Mouse (Mus musculus) liver, embryonic 15.5 days (tissue): ENCODE measurements around the gene Map3k7cl. TPM values are rescaled to one million over a fixed set of nuclear protein-coding genes. Genes with fewer than 3 reads are reported as not detected.

Source experiments
- ATAC-seq: fragments of 200-750 bp; cut with Nextera tagmentation; 2 replicates; pipeline ENCODE4 v1.8.0; 2017; ENCODE audit warnings: moderate number of reproducible peaks, mild to moderate bottlenecking, moderate library complexity; ENCODE audit not compliant: insufficient read depth
- H3K27ac ChIP-seq: fragments of 300-500 bp; sonication (generic); replicated peaks from 2 replicates; pipeline ENCODE4 v1.5.1; 2015; ENCODE audit warnings: mild to moderate bottlenecking, inconsistent platforms
- H3K27me3 ChIP-seq: fragments of 300-500 bp; sonication (generic); 2 replicates; pipeline ENCODE4 v1.6.1; 2015; ENCODE audit warnings: mild to moderate bottlenecking, inconsistent platforms
- H3K36me3 ChIP-seq: fragments of 300-500 bp; sonication (generic); replicated peaks from 2 replicates; pipeline ENCODE4 v1.6.1; 2015; ENCODE audit warnings: moderate library complexity, mild to moderate bottlenecking, inconsistent platforms
- H3K4me1 ChIP-seq: fragments of 300-500 bp; sonication (generic); replicated peaks from 2 replicates; pipeline ENCODE4 v1.6.1; 2015; ENCODE audit warnings: inconsistent platforms
- H3K4me2 ChIP-seq: fragments of 300-500 bp; sonication (generic); 2 replicates; pipeline ENCODE4 v1.6.1; 2015; ENCODE audit warnings: moderate library complexity, mild to moderate bottlenecking, inconsistent platforms
- H3K4me3 ChIP-seq: fragments of 300-500 bp; sonication (generic); replicated peaks from 2 replicates; pipeline ENCODE4 v1.5.1; 2015; ENCODE audit warnings: mild to moderate bottlenecking, inconsistent platforms
- H3K9ac ChIP-seq: fragments of 300-500 bp; sonication (generic); 2 replicates; pipeline ENCODE4 v1.6.1; 2015; ENCODE audit warnings: moderate library complexity, mild to moderate bottlenecking, inconsistent platforms
- H3K9me3 ChIP-seq: fragments of 300-500 bp; sonication (generic); replicated peaks from 2 replicates; pipeline ENCODE4 v1.6.1; 2016; ENCODE audit warnings: inconsistent platforms
- WGBS: fragments of 180-500 bp; shearing (Covaris S2); methylation state at CpG from one replicate; pipeline ENCODE4 v1.1.7; 2015; ENCODE audit warnings: mixed read lengths; ENCODE audit not compliant: insufficient replicate concordance; 5-methylcytosine and 5-hydroxymethylcytosine counted together
- polyA plus RNA-seq: library from polyadenylated mRNA; unstranded; fragments of >200 nt; fragmentation: Nextera tagmentation; extraction: Ambion mirVana; gene quantifications from 2 replicates; pipeline ENCODE4 v1.2.1, GENCODE M21; 2015

Map3k7cl gene
- polyA plus RNA-seq, 1 experiment from 2014 or later = not detected

- no peaks in the 10 kb centered on the region for H3K9me3 ChIP-seq
- H3K27ac ChIP-seq = 0 out of 2 replicates have a peak overlapping the region, but pooled peaks have one; percentile 24
- H3K4me2 ChIP-seq = peak overlapping the region; percentile 32
- H3K27me3 ChIP-seq = no peaks in the 10 kb centered on the region
- peaks cover 6% of the 10 kb centered on the region; the same call in 1 of the 2 replicates for H3K4me1 ChIP-seq
- no peak overlapping the region for H3K4me3 ChIP-seq
- H3K36me3 ChIP-seq = no peaks in the 10 kb centered on the region
- peak; percentile 28; the same call in 1 of the 2 replicates for ATAC-seq
- WGBS = 52% methylated on average over 15 of the region's 15 CpGs
- no peak overlapping the region for H3K9ac ChIP-seq
Observed at GRCm38 (mm10) chr16:87612218-87612838, 59.2 kb downstream of the Map3k7cl start.

GRCm38 (mm10) chr16:87617377-87617776 lies 64.2 kb downstream of the Map3k7cl start:
- Histone ChIP-seq H3K4me1 (no peaks in the 10 kb centered on the region), H3K27me3 (no peaks in the 10 kb centered on the region), H3K27ac (no peak overlapping the region), H3K4me2 (no peak overlapping the region), H3K4me3 (no peak overlapping the region), H3K36me3 (no peaks in the 10 kb centered on the region), H3K9ac (no peak overlapping the region), H3K9me3 (no peaks in the 10 kb centered on the region)
- 65% methylated on average over 6 of the region's 6 CpGs for WGBS
- no peak for ATAC-seq

GRCm38 (mm10) chr16:87621246-87621645 lies 68.1 kb downstream of the Map3k7cl start:
- H3K27me3 ChIP-seq = no peaks in the 10 kb centered on the region
- 64% methylated on average over 3 of the region's 3 CpGs for WGBS

GRCm38 (mm10) chr16:87623881-87624280 lies 70.8 kb downstream of the Map3k7cl start:
- Histone ChIP-seq H3K4me3 (no peak overlapping the region), H3K4me2 (no peak overlapping the region), H3K4me1 (no peaks in the 10 kb centered on the region), H3K9me3 (peaks cover 8% of the 10 kb centered on the region; the same call in 1 of the 2 replicates), H3K36me3 (no peaks in the 10 kb centered on the region), H3K27me3 (no peaks in the 10 kb centered on the region), H3K27ac (no peak overlapping the region), H3K9ac (no peak overlapping the region)
- no peak for ATAC-seq
- WGBS = 74% methylated on average over 5 of the region's 5 CpGs

More at GRCm38 (mm10) chr16:87621246-87621645, 68.1 kb downstream of the Map3k7cl start:
- Histone ChIP-seq H3K9ac (no peak overlapping the region), H3K36me3 (no peaks in the 10 kb centered on the region), H3K4me1 (no peaks in the 10 kb centered on the region), H3K4me3 (no peak overlapping the region), H3K4me2 (no peak overlapping the region), H3K9me3 (no peaks in the 10 kb centered on the region), H3K27ac (no peak overlapping the region)
- ATAC-seq = no peak

- Histone ChIP-seq H3K9me3 (peaks cover 8% of the 10 kb centered on the region; the same call in 1 of the 2 replicates), H3K27me3 (no peaks in the 10 kb centered on the region), H3K9ac (no peak overlapping the region), H3K36me3 (no peaks in the 10 kb centered on the region), H3K4me3 (no peak overlapping the region), H3K27ac (peak overlapping the region; percentile 30; the same call in 1 of the 2 replicates), H3K4me2 (no peak overlapping the region), H3K4me1 (no peaks in the 10 kb centered on the region)
- no peak for ATAC-seq
- 59% methylated on average over 2 of the region's 2 CpGs for whole genome bisulfite sequencing
Observed at GRCm38 (mm10) chr16:87624937-87625336, 71.8 kb downstream of the Map3k7cl start.

- peaks cover 8% of the 10 kb centered on the region; the same call in 1 of the 2 replicates for H3K9me3 ChIP-seq
- 26% methylated on average over 3 of the region's 3 CpGs for WGBS
- H3K9ac ChIP-seq = no peak overlapping the region
- no peaks in the 10 kb centered on the region for H3K36me3 ChIP-seq
- peak; percentile 60; the same call in 1 of the 2 replicates for ATAC-seq
- no peaks in the 10 kb centered on the region for H3K27me3 ChIP-seq
- H3K4me2 ChIP-seq = no peak overlapping the region
- H3K4me1 ChIP-seq = no peaks in the 10 kb centered on the region
- H3K4me3 ChIP-seq = no peak overlapping the region
- H3K27ac ChIP-seq = no peak overlapping the region
Observed at GRCm38 (mm10) chr16:87625341-87625740, 72.2 kb downstream of the Map3k7cl start.

- Histone ChIP-seq H3K4me3 (no peak overlapping the region), H3K9ac (no peak overlapping the region), H3K36me3 (no peaks in the 10 kb centered on the region), H3K4me2 (no peak overlapping the region), H3K27ac (no peak overlapping the region), H3K27me3 (no peaks in the 10 kb centered on the region), H3K4me1 (no peaks in the 10 kb centered on the region), H3K9me3 (peaks cover 8% of the 10 kb centered on the region; the same call in 1 of the 2 replicates)
- 78% methylated on average over 8 of the region's 8 CpGs for WGBS
- no peak for ATAC-seq
Observed at GRCm38 (mm10) chr16:87625816-87626215, 72.7 kb downstream of the Map3k7cl start.

GRCm38 (mm10) chr16:87626696-87627095 lies 73.6 kb downstream of the Map3k7cl start:
- Histone ChIP-seq H3K4me2 (no peak overlapping the region), H3K36me3 (no peaks in the 10 kb centered on the region), H3K9ac (no peak overlapping the region), H3K9me3 (peaks cover 8% of the 10 kb centered on the region; the same call in 1 of the 2 replicates), H3K4me3 (no peak overlapping the region), H3K27ac (no peak overlapping the region), H3K4me1 (no peaks in the 10 kb centered on the region), H3K27me3 (no peaks in the 10 kb centered on the region)
- ATAC-seq = no peak
- WGBS = 77% methylated on average over 4 of the region's 4 CpGs

GRCm38 (mm10) chr16:87634709-87635108 lies 81.6 kb downstream of the Map3k7cl start:
- no peak overlapping the region for H3K9ac ChIP-seq
- no peak overlapping the region for H3K27ac ChIP-seq
- H3K4me1 ChIP-seq = no peaks in the 10 kb centered on the region
- H3K4me3 ChIP-seq = no peak overlapping the region
- no peaks in the 10 kb centered on the region for H3K27me3 ChIP-seq
- no peak overlapping the region for H3K4me2 ChIP-seq
- no peaks in the 10 kb centered on the region for H3K9me3 ChIP-seq
- no peak for ATAC-seq
- H3K36me3 ChIP-seq = no peaks in the 10 kb centered on the region

GRCm38 (mm10) chr16:87635213-87635755 lies 82.2 kb downstream of the Map3k7cl start:
- H3K9ac ChIP-seq = no peak overlapping the region
- WGBS = 62% methylated on average over 6 of the region's 6 CpGs
- H3K27ac ChIP-seq = no peak overlapping the region
- H3K4me3 ChIP-seq = no peak overlapping the region
- no peak overlapping the region for H3K4me2 ChIP-seq
- no peaks in the 10 kb centered on the region for H3K27me3 ChIP-seq
- no peaks in the 10 kb centered on the region for H3K9me3 ChIP-seq
- H3K4me1 ChIP-seq = no peaks in the 10 kb centered on the region
- ATAC-seq = no peak
- H3K36me3 ChIP-seq = no peaks in the 10 kb centered on the region

- Histone ChIP-seq H3K27me3 (no peaks in the 10 kb centered on the region), H3K36me3 (no peaks in the 10 kb centered on the region), H3K4me2 (no peak overlapping the region), H3K4me3 (no peak overlapping the region), H3K9me3 (no peaks in the 10 kb centered on the region), H3K27ac (no peak overlapping the region), H3K4me1 (no peaks in the 10 kb centered on the region), H3K9ac (no peak overlapping the region)
- WGBS = 63% methylated on average over 4 of the region's 4 CpGs
- ATAC-seq = no peak
Observed at GRCm38 (mm10) chr16:87635841-87636240, 82.7 kb downstream of the Map3k7cl start.
